Mouse (Mus musculus) MEL (cell line): ENCODE data around the gene Syn2.

Experiments used
- CTCF ChIP-seq, 3 experiments: IDR thresholded peaks in 2 of 3; conservative IDR thresholded peaks in 1 of 3; 2 replicates each; pipeline ENCODE4 v1.5.1; 2011 to 2012; ENCODE audit warnings: low read length in 3 of 3, low read depth in 2 of 3, mild to moderate bottlenecking in 2 of 3, improper control_type of control experiment in 1 of 3, inconsistent platforms in 1 of 3, mixed read lengths in 1 of 3, moderate library complexity in 1 of 3; ENCODE audit not compliant: control insufficient read depth in 1 of 3, insufficient read depth in 1 of 3, poor library complexity in 1 of 3, severe bottlenecking in 1 of 3
- ELF1 ChIP-seq: IDR thresholded peaks from 2 replicates; pipeline ENCODE4 v1.6.1; 2014; ENCODE audit warnings: low read depth, mild to moderate bottlenecking, inconsistent platforms, low read length, improper control_type of control experiment, moderate library complexity
- EP300 ChIP-seq, 2 experiments: IDR thresholded peaks; 2 replicates each; pipeline ENCODE4 v1.6.1; 2011; ENCODE audit warnings: improper control_type of control experiment in 2 of 2, low read length in 2 of 2, low read depth in 1 of 2, mild to moderate bottlenecking in 1 of 2
- ETS1 ChIP-seq: IDR thresholded peaks from 2 replicates; pipeline ENCODE4 v1.6.1; 2012; ENCODE audit warnings: low read depth, mild to moderate bottlenecking, inconsistent platforms, low read length, improper control_type of control experiment, moderate library complexity
- JUND ChIP-seq: IDR thresholded peaks from 2 replicates; pipeline ENCODE4 v1.6.1; 2011; ENCODE audit warnings: low read depth, mild to moderate bottlenecking, improper control_type of control experiment, low read length
- KAT2A ChIP-seq: conservative IDR thresholded peaks from 2 replicates; pipeline ENCODE4 v1.6.1; 2012; ENCODE audit warnings: low read depth, low read length, improper control_type of control experiment, inconsistent platforms
- MAFK ChIP-seq: IDR thresholded peaks from 2 replicates; pipeline ENCODE4 v1.6.1; 2011; ENCODE audit warnings: low read depth, mild to moderate bottlenecking, low read length, improper control_type of control experiment, borderline replicate concordance
- MXI1 ChIP-seq: IDR thresholded peaks from 2 replicates; pipeline ENCODE4 v1.6.1; 2011; ENCODE audit warnings: mild to moderate bottlenecking, low read depth, low read length, improper control_type of control experiment
- POLR2A ChIP-seq, 2 experiments: IDR thresholded peaks; 2 replicates each; pipeline ENCODE4 v1.6.1; 2011 to 2012; ENCODE audit warnings: low read length in 2 of 2, mild to moderate bottlenecking in 2 of 2, control low read depth in 1 of 2, improper control_type of control experiment in 1 of 2, low read depth in 1 of 2, moderate library complexity in 1 of 2; ENCODE audit not compliant: control insufficient read depth in 1 of 2, insufficient read depth in 1 of 2, poor library complexity in 1 of 2
- SIN3A ChIP-seq: IDR thresholded peaks from 2 replicates; pipeline ENCODE4 v1.6.1; 2012; ENCODE audit warnings: low read length, improper control_type of control experiment, inconsistent platforms
- TAL1 ChIP-seq: IDR thresholded peaks from 2 replicates; pipeline ENCODE4 v1.6.1; 2012; ENCODE audit warnings: mild to moderate bottlenecking, inconsistent platforms, low read length, moderate library complexity, mixed read lengths
- USF1 ChIP-seq: IDR thresholded peaks from 2 replicates; pipeline ENCODE4 v1.6.1; 2014; ENCODE audit warnings: low read depth, mild to moderate bottlenecking, inconsistent platforms, low read length, improper control_type of control experiment, moderate library complexity

DNA sequence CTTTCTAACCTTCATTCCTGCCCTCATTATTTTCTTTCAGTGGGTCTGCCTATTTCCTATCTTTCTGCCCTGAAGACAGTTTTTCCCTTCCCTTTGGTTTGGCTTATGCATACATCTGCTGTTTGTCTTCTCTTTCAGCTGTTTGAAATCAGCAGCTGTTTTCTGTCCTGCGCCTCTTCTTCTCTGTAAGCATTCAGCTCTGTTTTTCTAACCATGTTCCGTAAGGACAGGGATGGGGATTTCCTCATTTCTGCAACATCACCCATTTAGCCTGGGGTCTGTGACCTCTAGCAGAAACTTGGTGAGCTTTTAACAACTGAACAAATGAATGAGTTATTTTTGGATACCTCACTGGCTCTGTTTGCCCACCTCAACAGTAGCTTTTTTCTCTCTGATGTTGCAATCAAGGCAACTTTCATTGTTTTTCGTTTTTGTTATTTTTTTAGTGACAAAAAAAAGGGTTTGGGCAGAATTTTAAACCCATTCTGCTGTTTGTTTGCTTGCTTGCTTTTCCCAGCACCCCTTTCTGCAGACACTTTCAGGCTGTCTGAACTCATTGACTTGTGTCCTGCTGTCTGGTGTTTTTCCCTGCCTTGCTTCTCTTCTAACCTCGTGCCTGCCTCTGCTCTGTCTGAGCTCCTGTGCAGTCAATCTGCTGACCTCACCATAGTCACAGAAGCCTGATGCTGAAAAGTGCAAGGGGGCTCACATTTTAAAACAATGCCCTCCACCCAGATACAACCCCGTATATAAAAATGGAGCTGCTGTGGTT, 77.6 kb downstream of the Syn2 start:
- TF ChIP-seq CTCF (IDR thresholded peaks at IDR 0.05 in 2 of 3, conservative IDR thresholded peaks at IDR 0.05 in 1 of 3; ENCODE audit: control insufficient read depth in 1 of 3, insufficient read depth in 1 of 3, low read depth in 2 of 3, low read length in 3 of 3, poor library complexity in 1 of 3, severe bottlenecking in 1 of 3) (no peak), MXI1 (no peak), JUND (no peak), KAT2A (no peak), MAFK (no peak), ETS1 (no peak), POLR2A (IDR thresholded peaks at IDR 0.05; ENCODE audit: control insufficient read depth in 1 of 2, insufficient read depth in 1 of 2, low read depth in 1 of 2, low read length in 2 of 2, poor library complexity in 1 of 2) (no peak), USF1 (no peak), ELF1 (no peak), SIN3A (no peak), TAL1 (no peak), EP300 (IDR thresholded peaks at IDR 0.05; ENCODE audit: low read depth in 1 of 2, low read length in 2 of 2) (no peak)
